Mouse (Mus musculus) ES-Bruce4 (cell line): ENCODE measurements around the gene Slc35b1.

ENCODE experiments used
- CTCF ChIP-seq: IDR thresholded peaks from one replicate; pipeline ENCODE4 v1.8.1; 2011; ENCODE audit warnings: low read depth, low read length
- EP300 ChIP-seq: IDR thresholded peaks from 2 replicates; pipeline ENCODE4 v1.6.1; 2011; ENCODE audit warnings: low read depth, low read length; ENCODE audit not compliant: insufficient read depth
- POLR2A ChIP-seq: IDR thresholded peaks from one replicate; pipeline ENCODE4 v1.8.1; 2011; ENCODE audit warnings: low read length; ENCODE audit not compliant: insufficient read depth

DNA sequence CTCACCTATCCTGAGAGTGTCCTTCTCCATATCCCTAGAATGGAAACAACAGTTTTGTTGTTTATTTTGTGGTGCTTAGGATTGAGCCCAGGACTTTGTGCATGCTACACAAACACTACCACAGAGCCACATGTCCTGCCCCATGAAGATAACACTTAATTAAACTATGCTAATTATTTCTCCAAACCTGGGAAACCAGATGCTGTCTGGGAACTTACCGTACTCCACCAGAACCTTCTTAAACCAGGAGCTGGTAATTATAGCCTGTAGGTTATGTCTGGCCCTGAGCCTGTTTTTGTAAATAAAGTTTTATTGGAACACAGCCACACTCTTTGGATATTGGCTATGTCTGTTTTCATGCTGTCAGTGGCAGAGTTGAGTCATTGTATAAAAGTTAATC lies 44.2 kb upstream of the Slc35b1 start:
- TF ChIP-seq CTCF (no peak), POLR2A (no peak), EP300 (no peak)
